Mouse (Mus musculus) spleen, adult 2 months (tissue): ENCODE data around the gene Pter.

Experiments
- CTCF ChIP-seq: fragments of 200-500 bp; IDR thresholded peaks from 2 replicates; pipeline ENCODE4 v1.5.1; 2011; ENCODE audit warnings: mild to moderate bottlenecking, inconsistent platforms; ENCODE audit not compliant: insufficient read depth, insufficient read length, insufficient replicate concordance; ENCODE audit errors: extremely low read depth
- POLR2A ChIP-seq: fragments of 200-500 bp; IDR thresholded peaks from 2 replicates; pipeline ENCODE4 v1.6.1; 2011; ENCODE audit warnings: low read depth, low read length, inconsistent platforms

GRCm38 (mm10) chr2:13011973-13012372 is 88.1 kb downstream of the Pter start:
- TF ChIP-seq POLR2A (no peak), CTCF (no peak)
